Mouse (Mus musculus): ENCODE measurements around the gene Hspb11.

The Hspb11 gene

GRCm38 (mm10) chr4:107253125-107254091 lies at the start of gene Hspb11, which contains the start of gene Lrrc42:
Gene Hspb11 (plus strand): TSS chr4:107253593.
Gene Lrrc42 (minus strand): TSS chr4:107253532.
- DNase-seq = peak; percentile 96

GRCm38 (mm10) chr4:107207016-107207415 lies 46.4 kb upstream of the Hspb11 start:
- no peak for DNase-seq

- no peak for DNase-seq
These were observed 44.5 kb upstream of the Hspb11 start, which contains the start of gene Ldlrad1 for GRCm38 (mm10) chr4:107208880-107209279. Gene Ldlrad1 (plus strand): TSS chr4:107209180.

- DNase-seq = no peak
These were observed 42.8 kb upstream of the Hspb11 start for GRCm38 (mm10) chr4:107210483-107211097.

GRCm38 (mm10) chr4:107211465-107211864 lies 41.9 kb upstream of the Hspb11 start:
- DNase-seq = no peak

GRCm38 (mm10) chr4:107211936-107212335 lies 41.5 kb upstream of the Hspb11 start:
- no peak for DNase-seq

GRCm38 (mm10) chr4:107213279-107214011 lies 39.9 kb upstream of the Hspb11 start:
- DNase-seq = no peak

GRCm38 (mm10) chr4:107217574-107217973 lies 35.8 kb upstream of the Hspb11 start:
- no peak for DNase-seq

- no peak for DNase-seq
These were observed 31.9 kb upstream of the Hspb11 start for GRCm38 (mm10) chr4:107221524-107221923.

- DNase-seq = peak; percentile 7
These were observed 29.9 kb upstream of the Hspb11 start for GRCm38 (mm10) chr4:107223225-107224204.

GRCm38 (mm10) chr4:107226313-107226712 lies 27.1 kb upstream of the Hspb11 start:
- no peak for DNase-seq

- DNase-seq = no peak
These were observed 21.2 kb upstream of the Hspb11 start for GRCm38 (mm10) chr4:107232219-107232618.

GRCm38 (mm10) chr4:107238253-107238652 lies 15.1 kb upstream of the Hspb11 start:
- DNase-seq = no peak

GRCm38 (mm10) chr4:107240196-107240595 lies 13.2 kb upstream of the Hspb11 start:
- no peak for DNase-seq

GRCm38 (mm10) chr4:107243365-107244333 lies 9.7 kb upstream of the Hspb11 start:
- peak; percentile 20 for DNase-seq

GRCm38 (mm10) chr4:107245368-107245767 lies 8.0 kb upstream of the Hspb11 start:
- peak; percentile 32 for DNase-seq

GRCm38 (mm10) chr4:107246040-107246439 lies 7.4 kb upstream of the Hspb11 start:
- DNase-seq = no peak

GRCm38 (mm10) chr4:107247110-107247509 lies 6.3 kb upstream of the Hspb11 start:
- DNase-seq = no peak

GRCm38 (mm10) chr4:107248061-107248460 lies 5.3 kb upstream of the Hspb11 start:
- DNase-seq = no peak

- DNase-seq = no peak
These were observed 3.9 kb upstream of the Hspb11 start for GRCm38 (mm10) chr4:107249471-107249870.

GRCm38 (mm10) chr4:107250494-107250893 lies 2.9 kb upstream of the Hspb11 start:
- peak; percentile 74 for DNase-seq

Data from kidney, adult 9 months (tissue).